Mouse (Mus musculus) midbrain, embryonic 15.5 days (tissue): Measurements from ENCODE around the gene Hoxb9. TPM values are rescaled to one million over a fixed set of nuclear protein-coding genes. Genes with fewer than 3 reads are reported as not detected.

Source experiments
- ATAC-seq: fragments of 200-750 bp; cut with Nextera tagmentation; replicated peaks from 2 replicates; pipeline ENCODE4 v1.8.0; 2017; ENCODE audit warnings: moderate TSS enrichment
- H3K27ac ChIP-seq: fragments of 300-500 bp; sonication (generic); 2 replicates; pipeline ENCODE4 v1.5.1; 2015; ENCODE audit warnings: mild to moderate bottlenecking, inconsistent platforms
- H3K27me3 ChIP-seq: fragments of 300-500 bp; sonication (generic); replicated peaks from 2 replicates; pipeline ENCODE4 v1.6.1; 2015; ENCODE audit warnings: inconsistent platforms
- H3K36me3 ChIP-seq: fragments of 300-500 bp; sonication (generic); replicated peaks from 2 replicates; pipeline ENCODE4 v1.6.1; 2015; ENCODE audit warnings: inconsistent platforms
- H3K4me1 ChIP-seq: fragments of 300-500 bp; sonication (generic); 2 replicates; pipeline ENCODE4 v1.6.1; 2015; ENCODE audit warnings: inconsistent platforms
- H3K4me2 ChIP-seq: fragments of 300-500 bp; sonication (generic); 2 replicates; pipeline ENCODE4 v1.6.1; 2015; ENCODE audit warnings: inconsistent platforms, mild to moderate bottlenecking, moderate library complexity
- H3K4me3 ChIP-seq: fragments of 300-500 bp; sonication (generic); 2 replicates; pipeline ENCODE4 v1.5.1; 2015; ENCODE audit warnings: mild to moderate bottlenecking, inconsistent platforms
- H3K9ac ChIP-seq: fragments of 300-500 bp; sonication (generic); 2 replicates; pipeline ENCODE4 v1.6.1; 2015; ENCODE audit warnings: mild to moderate bottlenecking, inconsistent platforms
- H3K9me3 ChIP-seq: fragments of 300-500 bp; sonication (generic); 2 replicates; pipeline ENCODE4 v1.6.1; 2016; ENCODE audit warnings: inconsistent platforms
- WGBS: fragments of 180-500 bp; shearing (Covaris S2); methylation state at CpG from one replicate; pipeline ENCODE4 v1.1.7; 2015; ENCODE audit warnings: mixed read lengths; 5-methylcytosine and 5-hydroxymethylcytosine counted together
- polyA plus RNA-seq: library from polyadenylated mRNA; unstranded; fragments of >200 nt; fragmentation: Nextera tagmentation; extraction: Ambion mirVana; gene quantifications from 2 replicates; pipeline ENCODE4 v1.2.1, GENCODE M21; 2015

The Hoxb9 gene
- polyA plus RNA-seq, 1 experiment from 2014 or later: not detected

DNA sequence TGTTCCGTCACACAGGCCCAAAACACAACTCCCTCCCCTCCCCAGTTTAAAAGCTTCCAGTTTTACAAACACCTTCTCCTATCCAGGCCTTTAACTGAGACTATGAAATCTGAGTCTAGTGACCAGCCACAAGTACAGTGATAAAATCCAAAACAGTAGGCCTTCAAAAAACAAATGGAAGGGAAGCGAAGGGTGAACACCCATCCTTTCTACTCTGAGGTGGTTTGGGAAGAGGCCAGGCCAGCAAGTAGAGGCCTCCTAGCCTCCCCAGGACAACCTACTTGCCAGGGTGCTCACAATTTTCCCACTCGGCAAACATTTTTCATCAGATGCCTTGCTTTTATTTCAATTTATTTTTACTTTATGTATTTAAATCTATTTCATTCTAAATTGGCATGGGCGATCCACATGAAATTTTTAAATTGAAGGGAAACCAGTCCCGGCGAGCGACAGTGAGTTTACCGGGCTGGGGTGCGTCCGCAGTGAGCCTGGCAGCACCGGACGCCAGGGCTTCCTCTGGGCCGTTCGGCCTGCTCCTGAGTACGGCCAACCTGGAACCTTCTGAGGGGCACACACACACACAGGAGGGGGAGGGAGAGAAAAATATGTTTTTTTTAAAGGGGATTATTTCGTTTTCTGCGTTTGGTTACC lies 19.6 kb downstream of the Hoxb9 start:
- no peak for ATAC-seq
- Histone ChIP-seq H3K4me3 (no peak overlapping the region), H3K36me3 (no peaks in the 10 kb centered on the region), H3K27ac (no peak overlapping the region), H3K27me3 (peaks cover 97% of the 10 kb centered on the region), H3K9me3 (no peaks in the 10 kb centered on the region), H3K4me1 (no peaks in the 10 kb centered on the region), H3K9ac (no peak overlapping the region), H3K4me2 (no peak overlapping the region)
- WGBS: 3% methylated on average over 17 of the region's 17 CpGs

GRCm38 (mm10) chr11:96291681-96292564 lies 20.7 kb downstream of the Hoxb9 start, which contains the start of gene Hoxb6:
Gene Hoxb6 (plus strand): TSS chr11:96292476.
- Histone ChIP-seq H3K4me3 (no peak within 1 kb of the TSS), H3K4me1 (no peaks in the 10 kb centered on the region), H3K4me2 (no peak within 1 kb of the TSS), H3K27ac (no peak within 1 kb of the TSS), H3K27me3 (peaks cover 97% of the 10 kb centered on the region), H3K9me3 (no peaks in the 10 kb centered on the region), H3K36me3 (no peaks in the 10 kb centered on the region), H3K9ac (no peak within 1 kb of the TSS)
- 2% methylated on average over 22 of the region's 22 CpGs for WGBS
- ATAC-seq: no peak

GRCm38 (mm10) chr11:96292565-96293301 lies 21.5 kb downstream of the Hoxb9 start:
- H3K27me3 ChIP-seq: peaks cover 97% of the 10 kb centered on the region
- H3K9ac ChIP-seq: no peak overlapping the region
- H3K4me1 ChIP-seq: no peaks in the 10 kb centered on the region
- no peak overlapping the region for H3K4me2 ChIP-seq
- no peak overlapping the region for H3K27ac ChIP-seq
- H3K9me3 ChIP-seq: no peaks in the 10 kb centered on the region
- no peak overlapping the region for H3K4me3 ChIP-seq
- no peak for ATAC-seq
- WGBS: 0% methylated on average over 12 of the region's 12 CpGs
- H3K36me3 ChIP-seq: no peaks in the 10 kb centered on the region

- Histone ChIP-seq H3K9ac (no peak overlapping the region), H3K4me2 (no peak overlapping the region), H3K27me3 (peaks cover 97% of the 10 kb centered on the region), H3K9me3 (no peaks in the 10 kb centered on the region), H3K27ac (no peak overlapping the region), H3K4me1 (no peaks in the 10 kb centered on the region), H3K36me3 (no peaks in the 10 kb centered on the region), H3K4me3 (no peak overlapping the region)
- ATAC-seq: no peak
- 2% methylated on average over 22 of the region's 22 CpGs for WGBS
Observed at GRCm38 (mm10) chr11:96293302-96293921, 22.2 kb downstream of the Hoxb9 start.

GRCm38 (mm10) chr11:96294245-96295091 lies 23.2 kb downstream of the Hoxb9 start:
- no peak overlapping the region for H3K4me3 ChIP-seq

DNA sequence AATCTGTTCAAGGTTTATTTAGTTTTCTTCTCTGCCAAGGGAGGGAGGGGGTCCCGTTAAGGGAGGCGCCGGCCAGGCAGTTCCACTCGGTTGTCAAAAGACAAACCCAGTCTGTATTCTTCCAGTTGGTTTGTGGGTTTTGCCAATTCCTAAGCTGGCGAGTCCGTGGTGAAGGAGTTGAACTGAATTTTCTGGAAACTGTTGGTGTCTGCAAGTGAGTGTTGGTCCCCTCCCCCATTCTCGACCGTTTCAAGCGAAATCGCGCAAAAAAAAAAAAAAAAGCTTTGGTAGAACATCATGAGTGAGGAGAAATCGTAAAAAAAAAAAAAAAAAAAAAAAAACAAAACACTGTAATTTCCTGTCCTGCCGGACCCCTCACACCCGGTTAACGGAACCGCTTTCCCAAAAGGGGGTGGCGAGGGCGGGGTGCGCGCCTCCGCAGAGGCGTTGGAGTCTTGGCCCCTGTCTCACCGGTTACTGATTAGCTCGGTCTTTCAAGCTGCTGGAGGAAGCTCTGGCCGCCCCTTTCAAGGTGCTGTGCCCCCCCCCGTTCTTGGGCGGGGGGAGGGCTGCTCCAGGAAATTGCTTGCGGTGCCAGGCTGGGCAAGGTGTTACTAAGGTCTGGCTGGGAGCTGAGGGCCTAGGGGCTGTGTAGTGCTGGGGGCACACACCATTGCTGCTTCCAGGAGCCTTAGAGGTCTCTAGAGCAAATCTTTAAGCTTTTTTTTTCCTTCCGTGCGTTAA lies 24.0 kb downstream of the Hoxb9 start:
- Histone ChIP-seq H3K27me3 (peaks cover 96% of the 10 kb centered on the region), H3K4me3 (no peak overlapping the region), H3K27ac (no peak overlapping the region), H3K9ac (no peak overlapping the region), H3K9me3 (no peaks in the 10 kb centered on the region), H3K4me1 (no peaks in the 10 kb centered on the region), H3K4me2 (no peak overlapping the region), H3K36me3 (no peaks in the 10 kb centered on the region)
- WGBS: 1% methylated on average over 30 of the region's 30 CpGs
- no peak for ATAC-seq

More at GRCm38 (mm10) chr11:96294245-96295091, 23.2 kb downstream of the Hoxb9 start:
- no peaks in the 10 kb centered on the region for H3K9me3 ChIP-seq
- WGBS: under 1% methylated on average over 32 of the region's 32 CpGs
- H3K27ac ChIP-seq: no peak overlapping the region
- no peaks in the 10 kb centered on the region for H3K4me1 ChIP-seq
- ATAC-seq: no peak
- no peaks in the 10 kb centered on the region for H3K36me3 ChIP-seq
- H3K27me3 ChIP-seq: peaks cover 96% of the 10 kb centered on the region
- H3K9ac ChIP-seq: no peak overlapping the region
- no peak overlapping the region for H3K4me2 ChIP-seq

GRCm38 (mm10) chr11:96296997-96297396 lies 25.7 kb downstream of the Hoxb9 start:
- 3% methylated on average over 2 of the region's 2 CpGs for WGBS
- no peaks in the 10 kb centered on the region for H3K36me3 ChIP-seq
- no peaks in the 10 kb centered on the region for H3K9me3 ChIP-seq
- H3K27ac ChIP-seq: no peak overlapping the region
- no peak overlapping the region for H3K9ac ChIP-seq
- H3K4me3 ChIP-seq: no peak overlapping the region
- H3K4me2 ChIP-seq: no peak overlapping the region
- peaks cover 97% of the 10 kb centered on the region for H3K27me3 ChIP-seq
- no peaks in the 10 kb centered on the region for H3K4me1 ChIP-seq
- no peak for ATAC-seq

DNA sequence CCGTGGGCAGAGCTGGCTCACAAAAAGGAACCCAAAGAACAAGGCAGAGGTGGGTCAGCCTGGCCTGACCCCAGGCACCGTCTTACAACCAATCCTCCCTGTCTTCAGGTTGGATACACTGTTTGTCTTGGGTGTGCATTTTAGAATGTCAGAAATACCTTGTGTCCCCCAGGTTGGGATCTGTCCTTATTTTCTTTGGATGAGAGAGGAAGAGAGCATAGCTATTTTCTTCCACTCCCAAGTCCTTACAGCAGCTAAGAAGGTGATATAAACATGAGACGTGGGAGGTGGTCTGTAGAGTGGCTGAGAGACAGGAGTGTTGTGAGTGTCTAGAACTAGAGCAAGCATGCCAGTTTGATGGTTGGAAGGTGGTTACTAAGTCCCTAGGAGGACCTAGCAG lies 26.2 kb downstream of the Hoxb9 start:
- Histone ChIP-seq H3K9ac (no peak overlapping the region), H3K9me3 (no peaks in the 10 kb centered on the region), H3K4me2 (no peak overlapping the region), H3K27ac (no peak overlapping the region), H3K36me3 (no peaks in the 10 kb centered on the region), H3K27me3 (peaks cover 97% of the 10 kb centered on the region), H3K4me1 (no peaks in the 10 kb centered on the region), H3K4me3 (no peak overlapping the region)
- 1% methylated on average over 3 of the region's 3 CpGs for WGBS
- no peak for ATAC-seq

GRCm38 (mm10) chr11:96297968-96298635 lies 26.8 kb downstream of the Hoxb9 start:
- Histone ChIP-seq H3K4me3 (no peak overlapping the region), H3K9me3 (no peaks in the 10 kb centered on the region), H3K36me3 (no peaks in the 10 kb centered on the region), H3K4me1 (no peaks in the 10 kb centered on the region; the same call in 1 of the 2 replicates), H3K27me3 (peaks cover 97% of the 10 kb centered on the region), H3K9ac (no peak overlapping the region), H3K4me2 (no peak overlapping the region), H3K27ac (no peak overlapping the region)
- ATAC-seq: no peak
- WGBS: 4% methylated on average over 11 of the region's 11 CpGs

- H3K9ac ChIP-seq: no peak overlapping the region
- under 1% methylated on average over 66 of the region's 66 CpGs for WGBS
- peaks cover 97% of the 10 kb centered on the region for H3K27me3 ChIP-seq
- no peak overlapping the region for H3K4me2 ChIP-seq
- no peak for ATAC-seq
- H3K27ac ChIP-seq: no peak overlapping the region
- no peaks in the 10 kb centered on the region for H3K36me3 ChIP-seq
- no peak overlapping the region for H3K4me3 ChIP-seq
- peaks cover 3% of the 10 kb centered on the region for H3K4me1 ChIP-seq
- H3K9me3 ChIP-seq: no peaks in the 10 kb centered on the region
Observed at GRCm38 (mm10) chr11:96298895-96299667, 27.8 kb downstream of the Hoxb9 start.
